In the genomic region with DNA sequence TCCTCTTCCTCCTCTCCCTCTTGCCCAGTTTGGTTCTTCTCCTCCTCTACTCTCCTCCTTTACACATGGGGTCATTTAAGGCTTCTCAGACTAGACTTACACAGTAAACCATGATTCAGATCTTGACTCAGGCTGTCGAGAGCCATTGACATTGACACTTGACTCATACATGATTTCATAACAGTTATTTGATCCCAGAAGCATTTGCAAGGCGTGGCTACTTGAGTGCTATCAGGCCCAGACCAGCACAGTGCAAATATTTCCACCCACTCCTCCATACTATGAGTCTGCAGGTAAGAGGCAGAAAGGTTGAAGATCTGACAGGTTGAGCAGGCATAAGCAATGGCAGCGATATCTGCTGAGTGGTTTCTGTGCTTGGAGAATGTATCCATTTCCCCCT, we compare ENCODE assay signal across 14 mouse cellular contexts.
DNase-seq lines count a peak whose midpoint lies in the region; ATAC-seq and TF ChIP-seq lines count a peak whose summit lies in the region.
"Had no signal": no experiment of that assay in that cellular context is flagged by ENCODE, and none has a peak within 500 bp of the region (broad histone marks: within the 10 kb centered on the region; RNA-seq: fewer than 3 reads in every experiment).

No protein-coding gene starts in this region.

- H3K9me3 ChIP-seq in liver, embryonic 13.5 days (replicated peaks): no peaks in the 10 kb centered on the region
- no peaks in the 10 kb centered on the region for H3K9me3 ChIP-seq in liver, postnatal 0 days (ENCODE audit: low read length)
- H3K9me3 ChIP-seq in lung, embryonic 14.5 days (ENCODE audit: low read depth, low read length): no peaks in the 10 kb centered on the region
- no peaks in the 10 kb centered on the region for H3K9me3 ChIP-seq in stomach, embryonic 15.5 days
- no peaks in the 10 kb centered on the region for H3K9me3 ChIP-seq in forebrain, postnatal 0 days (ENCODE audit: low read length)
- H3K9me3 ChIP-seq: embryonic facial prominence, embryonic 13.5 days had no signal

- H3K27me3 ChIP-seq in liver, embryonic 13.5 days: no peaks in the 10 kb centered on the region
- no peaks in the 10 kb centered on the region for H3K27me3 ChIP-seq in liver, postnatal 0 days (ENCODE audit: insufficient read depth, low read length)
- no peaks in the 10 kb centered on the region for H3K27me3 ChIP-seq in lung, embryonic 14.5 days (ENCODE audit: insufficient read depth, low read length)
- no peaks in the 10 kb centered on the region for H3K27me3 ChIP-seq in stomach, embryonic 15.5 days (replicated peaks)
- no peaks in the 10 kb centered on the region for H3K27me3 ChIP-seq in forebrain, postnatal 0 days (ENCODE audit: insufficient read depth, low read length)
- H3K27me3 ChIP-seq: CH12.LX; embryonic facial prominence, embryonic 13.5 days had no signal

- ATAC-seq in liver, embryonic 13.5 days (ENCODE audit: low read depth): peak; percentile 43; the same call in 1 of the 2 replicates
- no peak for ATAC-seq in liver, postnatal 0 days
- ATAC-seq in lung, embryonic 14.5 days (ENCODE audit: insufficient read depth): peak; percentile 91
- peak; percentile 75; the same call in 1 of the 2 replicates for ATAC-seq in stomach, embryonic 15.5 days (ENCODE audit: insufficient read depth, low FRiP score, low read depth)
- ATAC-seq in forebrain, postnatal 0 days: no peak

- WGBS in liver, embryonic 13.5 days (ENCODE audit: insufficient replicate concordance): 51% methylated on average over 3 of the region's 3 CpGs
- WGBS in liver, postnatal 0 days (ENCODE audit: insufficient replicate concordance): 67% methylated on average over 3 of the region's 3 CpGs
- WGBS in lung, embryonic 14.5 days: 52% methylated on average over 3 of the region's 3 CpGs
- WGBS in stomach, embryonic 15.5 days: 61% methylated on average over 3 of the region's 3 CpGs
- 94% methylated on average over 3 of the region's 3 CpGs for WGBS in forebrain, postnatal 0 days

- no peak for DNase-seq in liver, embryonic 13.5 days
- DNase-seq in liver, postnatal 0 days: no peak
- peak; percentile 8 for DNase-seq in adrenal gland, postnatal 14 days
- DNase-seq in lung, embryonic 14.5 days: peak; percentile 77
- DNase-seq in cerebellum, adult 9-11 months: no peak
- DNase-seq in left cerebral cortex, adult 2 months (ENCODE audit: extremely low spot score in 1 of 2, low spot score in 2 of 2): no peak
- no peak for DNase-seq in forebrain, postnatal 0 days
- DNase-seq: cerebellum, postnatal 36 days; heart, adult 11 months; heart, postnatal 36 days had no signal

- H3K4me2 ChIP-seq in liver, embryonic 13.5 days: no peak overlapping the region
- H3K4me2 ChIP-seq in liver, postnatal 0 days (ENCODE audit: low read depth, low read length): no peak overlapping the region
- no peak overlapping the region for H3K4me2 ChIP-seq in lung, embryonic 14.5 days
- H3K4me2 ChIP-seq in stomach, embryonic 15.5 days: no peak overlapping the region
- H3K4me2 ChIP-seq in forebrain, postnatal 0 days (ENCODE audit: low read depth): no peak overlapping the region
- H3K4me2 ChIP-seq: embryonic facial prominence, embryonic 13.5 days had no signal

- no peak for TF ChIP-seq CTCF in liver, postnatal 0 days (IDR thresholded peaks at IDR 0.05; ENCODE audit: low read depth)
- TF ChIP-seq CTCF in lung, embryonic 14.5 days (IDR thresholded peaks at IDR 0.05; ENCODE audit: low read depth): no peak
- TF ChIP-seq CTCF in left cerebral cortex, adult 2 months (IDR thresholded peaks at IDR 0.05): no peak
- no peak for TF ChIP-seq CTCF in forebrain, postnatal 0 days (IDR thresholded peaks at IDR 0.05; ENCODE audit: low read depth)

- no peak overlapping the region for H3K4me3 ChIP-seq in liver, embryonic 13.5 days (replicated peaks)
- H3K4me3 ChIP-seq in liver, postnatal 0 days (ENCODE audit: low read depth, low read length): no peak overlapping the region
- H3K4me3 ChIP-seq in lung, embryonic 14.5 days (ENCODE audit: low read depth, low read length): no peak overlapping the region
- H3K4me3 ChIP-seq in stomach, embryonic 15.5 days (replicated peaks): no peak overlapping the region
- no peak overlapping the region for H3K4me3 ChIP-seq in left cerebral cortex, adult 2 months
- no peak overlapping the region for H3K4me3 ChIP-seq in forebrain, postnatal 0 days (ENCODE audit: low read depth, low read length)
- H3K4me3 ChIP-seq: embryonic facial prominence, embryonic 13.5 days had no signal

- intact Hi-C loops in left cerebral cortex, adult 2 months (cut with DNase I): no loop called here

- no peaks in the 10 kb centered on the region for H3K4me1 ChIP-seq in liver, embryonic 13.5 days (replicated peaks)
- no peaks in the 10 kb centered on the region for H3K4me1 ChIP-seq in liver, postnatal 0 days (ENCODE audit: insufficient read depth)
- no peaks in the 10 kb centered on the region for H3K4me1 ChIP-seq in lung, embryonic 14.5 days (ENCODE audit: insufficient read depth)
- no peaks in the 10 kb centered on the region for H3K4me1 ChIP-seq in stomach, embryonic 15.5 days
- no peaks in the 10 kb centered on the region for H3K4me1 ChIP-seq in forebrain, postnatal 0 days (ENCODE audit: insufficient read depth)
- H3K4me1 ChIP-seq: embryonic facial prominence, embryonic 13.5 days had no signal

- TF ChIP-seq EP300 in liver, postnatal 0 days (IDR thresholded peaks at IDR 0.05; ENCODE audit: low read depth): no peak

- H3K9ac ChIP-seq in liver, embryonic 13.5 days: no peak overlapping the region
- no peak overlapping the region for H3K9ac ChIP-seq in liver, postnatal 0 days (replicated peaks)
- H3K9ac ChIP-seq in lung, embryonic 14.5 days: no peak overlapping the region
- H3K9ac ChIP-seq in stomach, embryonic 15.5 days: no peak overlapping the region
- no peak overlapping the region for H3K9ac ChIP-seq in forebrain, postnatal 0 days
- H3K9ac ChIP-seq: embryonic facial prominence, embryonic 13.5 days had no signal

- no peak overlapping the region for H3K27ac ChIP-seq in liver, embryonic 13.5 days
- H3K27ac ChIP-seq in liver, postnatal 0 days (ENCODE audit: low read depth): no peak overlapping the region
- no peak overlapping the region for H3K27ac ChIP-seq in lung, embryonic 14.5 days (ENCODE audit: low read depth)
- no peak overlapping the region for H3K27ac ChIP-seq in stomach, embryonic 15.5 days
- no peak overlapping the region for H3K27ac ChIP-seq in left cerebral cortex, adult 2 months
- no peak overlapping the region for H3K27ac ChIP-seq in forebrain, postnatal 0 days (ENCODE audit: low read depth, low read length)
- H3K27ac ChIP-seq: embryonic facial prominence, embryonic 13.5 days; macrophage had no signal

- no peaks in the 10 kb centered on the region for H3K36me3 ChIP-seq in liver, embryonic 13.5 days
- no peaks in the 10 kb centered on the region for H3K36me3 ChIP-seq in liver, postnatal 0 days (replicated peaks; ENCODE audit: insufficient read depth, low read length)
- H3K36me3 ChIP-seq in lung, embryonic 14.5 days (ENCODE audit: insufficient read depth): no peaks in the 10 kb centered on the region
- no peaks in the 10 kb centered on the region for H3K36me3 ChIP-seq in stomach, embryonic 15.5 days
- no peaks in the 10 kb centered on the region for H3K36me3 ChIP-seq in forebrain, postnatal 0 days (ENCODE audit: insufficient read depth)
- H3K36me3 ChIP-seq: embryonic facial prominence, embryonic 13.5 days had no signal

Comparison
In these comparisons a context has a peak if more than half of its experiments do, and no peak if none do; other contexts are left out.
1. ATAC-seq: peak in liver, embryonic 13.5 days (single experiment), lung, embryonic 14.5 days (single experiment) and stomach, embryonic 15.5 days (single experiment); none in liver, postnatal 0 days (single experiment) and forebrain, postnatal 0 days (single experiment).
2. DNase-seq: peak in adrenal gland, postnatal 14 days (single experiment) and lung, embryonic 14.5 days (single experiment); none in liver, embryonic 13.5 days (single experiment), liver, postnatal 0 days (single experiment), cerebellum, adult 9-11 months (single experiment), left cerebral cortex, adult 2 months (0 of 2) and forebrain, postnatal 0 days (single experiment).